Mouse (Mus musculus) limb, embryonic 10.5 days (tissue): Measurements from ENCODE around the gene Mecr. TPM values are rescaled to one million over a fixed set of nuclear protein-coding genes. Genes with fewer than 3 reads are reported as not detected.

Source experiments
- DNase-seq: peaks from one replicate; pipeline ENCODE4 v3.0.0-alpha.2; 2017; ENCODE audit warnings: low spot score
- H3K27ac ChIP-seq: fragments of 300-500 bp; sonication (generic); 2 replicates; pipeline ENCODE4 v1.5.1; 2016; ENCODE audit warnings: mild to moderate bottlenecking
- H3K27me3 ChIP-seq: fragments of 300-500 bp; sonication (generic); 2 replicates; pipeline ENCODE4 v1.6.1; 2016; ENCODE audit warnings: low read depth, mild to moderate bottlenecking; ENCODE audit not compliant: poor library complexity, severe bottlenecking
- H3K36me3 ChIP-seq: fragments of 300-500 bp; sonication (generic); 2 replicates; pipeline ENCODE4 v1.6.1; 2016; ENCODE audit warnings: mild to moderate bottlenecking, moderate library complexity
- H3K4me1 ChIP-seq: fragments of 300-500 bp; sonication (generic); 2 replicates; pipeline ENCODE4 v1.6.1; 2016
- H3K4me3 ChIP-seq: fragments of 300-500 bp; sonication (generic); 2 replicates; pipeline ENCODE4 v1.5.1; 2016; ENCODE audit warnings: mild to moderate bottlenecking, moderate library complexity
- H3K9me3 ChIP-seq: fragments of 300-500 bp; sonication (generic); replicated peaks from 2 replicates; pipeline ENCODE4 v1.6.1; 2016; ENCODE audit warnings: mild to moderate bottlenecking
- WGBS: fragments of 180-500 bp; shearing (Covaris S2); methylation state at CpG from one replicate; pipeline ENCODE4 v1.1.7; 2016; 5-methylcytosine and 5-hydroxymethylcytosine counted together
- polyA plus RNA-seq: library from polyadenylated mRNA; unstranded; fragments of >200 nt; fragmentation: Nextera tagmentation; extraction: Ambion mirVana; gene quantifications from 2 replicates; pipeline ENCODE4 v1.2.1, GENCODE M21; 2016

Gene Mecr
- polyA plus RNA-seq, 1 experiment from 2014 or later, result 52.6 TPM

GRCm38 (mm10) chr4:131876836-131877235 is 33.6 kb downstream of the Mecr start:
- Histone ChIP-seq H3K27ac (no peak overlapping the region), H3K4me3 (no peak overlapping the region), H3K36me3 (0 out of 2 replicates have a peak, but pooled peaks cover 2% of the 10 kb centered on the region), H3K4me1 (peaks cover 48% of the 10 kb centered on the region), H3K9me3 (no peaks in the 10 kb centered on the region), H3K27me3 (no peaks in the 10 kb centered on the region)
- 85% methylated on average over 2 of the region's 2 CpGs for whole genome bisulfite sequencing
- no peak for DNase-seq

GRCm38 (mm10) chr4:131879692-131880091 is 36.4 kb downstream of the Mecr start:
- no peak overlapping the region for H3K4me3 ChIP-seq
- H3K27ac ChIP-seq, result no peak overlapping the region
- H3K27me3 ChIP-seq, result no peaks in the 10 kb centered on the region
- DNase-seq, result no peak
- peaks cover 10% of the 10 kb centered on the region for H3K36me3 ChIP-seq
- peaks cover 49% of the 10 kb centered on the region for H3K4me1 ChIP-seq
- WGBS, result 88% methylated on average over 1 of the region's 1 CpGs
- no peaks in the 10 kb centered on the region for H3K9me3 ChIP-seq

GRCm38 (mm10) chr4:131881306-131881705 is 38.0 kb downstream of the Mecr start:
- Histone ChIP-seq H3K27me3 (no peaks in the 10 kb centered on the region), H3K36me3 (peaks cover 24% of the 10 kb centered on the region), H3K27ac (no peak overlapping the region), H3K4me1 (peaks cover 33% of the 10 kb centered on the region), H3K4me3 (no peak overlapping the region), H3K9me3 (no peaks in the 10 kb centered on the region)
- WGBS, result 91% methylated on average over 7 of the region's 7 CpGs
- no peak for DNase-seq

DNA sequence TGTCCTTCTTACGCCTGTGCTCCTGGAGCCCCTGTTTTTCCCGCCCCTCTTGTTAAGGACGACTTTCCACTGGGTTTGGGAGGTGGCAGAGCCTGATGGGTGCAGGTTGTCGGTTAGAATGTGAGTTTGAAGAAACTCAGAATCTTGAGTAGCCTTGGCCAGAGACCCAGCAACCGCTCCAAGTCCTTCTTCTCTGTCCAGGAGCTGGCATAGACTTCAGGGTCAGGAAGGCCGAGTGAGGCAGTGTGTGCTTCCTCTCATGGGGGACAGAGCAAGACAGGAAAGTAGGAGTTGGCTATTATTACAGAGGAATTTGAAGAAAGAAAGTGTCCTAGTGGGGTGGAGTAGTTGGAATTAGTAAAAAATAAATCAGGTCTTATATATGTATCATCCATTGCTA is 40.3 kb downstream of the Mecr start:
- Histone ChIP-seq H3K27me3 (no peaks in the 10 kb centered on the region), H3K4me1 (peaks cover 16% of the 10 kb centered on the region; the same call in 1 of the 2 replicates), H3K4me3 (no peak overlapping the region), H3K27ac (no peak overlapping the region), H3K36me3 (peaks cover 44% of the 10 kb centered on the region), H3K9me3 (no peaks in the 10 kb centered on the region)
- WGBS, result 79% methylated on average over 6 of the region's 6 CpGs
- no peak for DNase-seq

GRCm38 (mm10) chr4:131885376-131885775 is 42.1 kb downstream of the Mecr start:
- WGBS, result 86% methylated on average over 6 of the region's 6 CpGs
- no peaks in the 10 kb centered on the region for H3K27me3 ChIP-seq
- DNase-seq, result no peak
- peaks cover 16% of the 10 kb centered on the region; the same call in 1 of the 2 replicates for H3K4me1 ChIP-seq
- no peaks in the 10 kb centered on the region for H3K9me3 ChIP-seq
- no peak overlapping the region for H3K4me3 ChIP-seq
- no peak overlapping the region for H3K27ac ChIP-seq
- peaks cover 57% of the 10 kb centered on the region for H3K36me3 ChIP-seq

GRCm38 (mm10) chr4:131888564-131888963 is 45.3 kb downstream of the Mecr start:
- Histone ChIP-seq H3K9me3 (no peaks in the 10 kb centered on the region), H3K36me3 (peaks cover 89% of the 10 kb centered on the region), H3K4me1 (no peaks in the 10 kb centered on the region; the same call in 1 of the 2 replicates), H3K27ac (no peak overlapping the region), H3K27me3 (no peaks in the 10 kb centered on the region), H3K4me3 (no peak overlapping the region)
- no peak for DNase-seq
- WGBS, result 85% methylated on average over 1 of the region's 1 CpGs

DNA sequence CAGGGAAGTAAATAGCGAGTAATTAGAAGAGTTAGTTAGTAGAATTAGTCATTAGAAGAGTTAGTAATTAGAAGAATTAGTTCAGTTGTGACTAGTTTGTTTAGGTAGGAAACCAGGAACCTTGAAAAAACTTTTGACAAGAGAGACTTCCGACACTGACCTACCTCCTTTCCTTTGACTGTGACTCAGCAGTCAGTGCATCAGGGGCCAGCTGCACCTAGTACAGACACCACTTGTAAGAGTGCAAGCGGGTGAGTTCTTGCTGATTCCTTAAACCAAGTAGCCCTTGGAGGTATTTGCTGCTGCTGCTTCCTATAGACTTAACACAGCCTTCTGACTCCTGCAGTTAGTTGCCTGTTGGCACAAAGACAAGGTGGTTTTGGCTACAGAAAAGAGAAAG is 47.4 kb downstream of the Mecr start:
- DNase-seq, result no peak
- Histone ChIP-seq H3K27ac (no peak overlapping the region), H3K36me3 (peaks cover 89% of the 10 kb centered on the region), H3K4me1 (no peaks in the 10 kb centered on the region), H3K27me3 (no peaks in the 10 kb centered on the region), H3K4me3 (no peak overlapping the region), H3K9me3 (no peaks in the 10 kb centered on the region)
- 88% methylated on average over 3 of the region's 3 CpGs for WGBS

DNA sequence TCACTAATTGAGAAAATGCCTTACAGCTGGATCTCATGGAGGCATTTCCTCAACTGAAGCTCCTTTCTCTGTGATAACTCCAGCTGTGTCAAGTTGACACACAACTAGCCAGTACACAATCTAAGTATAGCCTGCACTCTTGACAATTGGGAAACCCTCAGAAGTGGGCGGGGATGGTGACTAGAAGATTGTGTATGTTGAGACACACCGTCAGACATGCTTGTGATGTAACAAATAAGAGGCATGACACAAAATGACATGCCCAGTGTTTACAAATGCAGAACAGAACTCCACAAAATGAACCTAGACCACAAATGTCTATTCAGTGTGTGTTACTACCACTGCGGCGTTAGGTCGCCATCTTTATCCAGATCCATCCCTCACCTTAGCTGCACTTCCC is 53.8 kb downstream of the Mecr start:
- no peak overlapping the region for H3K27ac ChIP-seq
- no peaks in the 10 kb centered on the region for H3K4me1 ChIP-seq
- no peak for DNase-seq
- H3K27me3 ChIP-seq, result no peaks in the 10 kb centered on the region
- 97% methylated on average over 5 of the region's 5 CpGs for WGBS
- H3K4me3 ChIP-seq, result no peak overlapping the region
- H3K9me3 ChIP-seq, result 0 out of 2 replicates have a peak, but pooled peaks cover 2% of the 10 kb centered on the region
- H3K36me3 ChIP-seq, result peaks cover 84% of the 10 kb centered on the region

DNA sequence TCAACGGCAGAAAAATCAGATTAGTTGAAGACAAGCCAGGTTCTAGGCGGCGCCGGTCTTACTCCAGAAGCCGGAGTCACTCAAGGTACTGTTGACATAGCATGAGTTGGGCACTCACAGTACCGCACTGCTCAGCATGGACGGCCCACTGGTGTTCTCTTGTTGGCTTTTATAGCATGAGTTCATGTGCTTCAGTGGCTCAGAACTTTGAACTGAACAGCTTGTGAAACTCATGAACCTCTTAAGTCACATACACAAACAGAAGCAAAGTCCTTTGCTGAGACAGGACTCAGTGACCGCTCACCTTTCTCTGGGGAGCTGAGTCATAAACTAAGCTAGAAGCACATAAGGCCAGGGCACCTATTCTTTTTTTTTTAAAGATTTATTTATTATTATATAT is 54.5 kb downstream of the Mecr start:
- Histone ChIP-seq H3K27me3 (no peaks in the 10 kb centered on the region), H3K4me1 (no peaks in the 10 kb centered on the region), H3K4me3 (no peak overlapping the region), H3K27ac (no peak overlapping the region), H3K36me3 (peaks cover 84% of the 10 kb centered on the region), H3K9me3 (0 out of 2 replicates have a peak, but pooled peaks cover 2% of the 10 kb centered on the region)
- WGBS, result 97% methylated on average over 8 of the region's 8 CpGs
- DNase-seq, result no peak

DNA sequence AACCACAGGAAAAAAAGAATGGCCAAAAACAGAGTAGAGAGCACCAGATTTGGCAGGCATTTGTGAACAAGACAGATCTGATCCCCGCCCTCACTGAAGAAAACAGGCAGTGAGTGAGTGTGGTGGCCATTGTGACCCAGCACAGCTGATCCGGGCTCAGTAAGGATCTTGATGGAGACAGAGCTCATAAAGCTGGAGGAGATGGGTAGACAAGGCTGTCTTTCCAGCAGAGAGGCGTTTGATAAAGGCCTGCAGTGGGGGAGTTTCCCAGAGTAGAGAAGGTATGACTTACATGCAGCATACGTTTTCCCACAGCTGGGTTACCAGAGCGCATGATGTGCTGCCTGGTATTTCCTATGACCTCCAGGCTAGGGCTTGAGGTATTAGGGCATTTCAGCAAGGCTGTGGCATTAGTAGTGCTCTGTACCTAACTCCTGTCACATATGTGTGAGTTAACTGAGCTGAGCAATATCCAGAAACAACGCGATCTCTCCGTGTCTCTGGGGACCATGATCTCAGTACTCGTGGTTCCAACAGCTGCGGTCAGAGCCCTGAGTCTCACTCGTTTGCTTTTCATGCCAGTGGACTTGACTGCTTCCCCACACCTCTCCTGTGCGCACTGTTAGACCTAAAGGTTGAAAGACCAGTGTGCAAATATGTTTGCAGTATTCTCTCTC is 55.4 kb downstream of the Mecr start:
- H3K27me3 ChIP-seq, result no peaks in the 10 kb centered on the region
- peaks cover 81% of the 10 kb centered on the region for H3K36me3 ChIP-seq
- H3K4me1 ChIP-seq, result no peaks in the 10 kb centered on the region
- H3K4me3 ChIP-seq, result no peak overlapping the region
- WGBS, result 93% methylated on average over 12 of the region's 12 CpGs
- 0 out of 2 replicates have a peak, but pooled peaks cover 2% of the 10 kb centered on the region for H3K9me3 ChIP-seq
- DNase-seq, result no peak
- no peak overlapping the region for H3K27ac ChIP-seq

DNA sequence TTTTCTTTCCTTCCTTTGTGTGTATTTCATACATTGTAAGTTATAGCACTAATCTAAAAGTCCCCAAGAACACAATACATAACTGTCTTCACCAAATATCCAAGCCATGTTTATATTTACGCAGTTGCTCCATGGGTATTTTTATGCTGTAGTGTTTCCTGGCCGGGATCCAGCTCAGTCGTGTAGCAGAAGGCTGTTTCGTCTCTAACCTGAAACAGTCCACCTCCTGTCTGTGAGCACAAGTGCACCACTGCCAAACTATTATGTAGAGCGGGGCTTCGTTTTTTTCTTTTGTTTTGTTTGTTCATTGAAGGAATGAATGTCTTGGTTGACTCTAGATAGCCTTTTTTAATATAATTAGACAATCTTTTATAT is 55.9 kb downstream of the Mecr start:
- H3K36me3 ChIP-seq, result peaks cover 81% of the 10 kb centered on the region
- WGBS, result 96% methylated on average over 6 of the region's 6 CpGs

DNA sequence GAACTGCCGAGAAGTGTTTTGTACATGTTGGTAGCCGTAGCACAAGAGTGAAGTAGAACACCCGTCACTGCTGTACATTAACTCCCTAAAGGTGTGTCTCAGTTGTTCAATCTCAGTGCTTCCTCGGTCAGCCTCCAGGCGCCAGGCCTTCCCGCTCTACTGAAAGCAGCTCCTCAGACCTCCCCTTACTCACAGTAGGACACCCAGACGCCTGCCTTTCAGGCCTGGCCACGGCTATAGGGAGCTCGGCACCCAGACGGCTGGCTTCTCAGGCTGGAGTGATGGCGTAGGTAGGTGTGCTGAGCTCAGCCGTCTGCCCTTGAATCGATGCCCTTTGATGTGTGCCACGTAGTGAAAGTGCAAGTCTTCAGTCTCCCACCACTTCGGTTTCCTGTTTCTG is 57.8 kb downstream of the Mecr start:
- Histone ChIP-seq H3K9me3 (0 out of 2 replicates have a peak, but pooled peaks cover 2% of the 10 kb centered on the region), H3K27ac (no peak overlapping the region), H3K4me1 (no peaks in the 10 kb centered on the region), H3K36me3 (peaks cover 89% of the 10 kb centered on the region), H3K4me3 (no peak overlapping the region), H3K27me3 (no peaks in the 10 kb centered on the region)
- 90% methylated on average over 15 of the region's 15 CpGs for WGBS
- no peak for DNase-seq

More for the DNA sequence above, 55.9 kb downstream of the Mecr start:
- H3K27ac ChIP-seq, result no peak overlapping the region
- H3K4me1 ChIP-seq, result no peaks in the 10 kb centered on the region
- DNase-seq, result no peak
- no peak overlapping the region for H3K4me3 ChIP-seq
- 0 out of 2 replicates have a peak, but pooled peaks cover 2% of the 10 kb centered on the region for H3K9me3 ChIP-seq
- H3K27me3 ChIP-seq, result no peaks in the 10 kb centered on the region

DNA sequence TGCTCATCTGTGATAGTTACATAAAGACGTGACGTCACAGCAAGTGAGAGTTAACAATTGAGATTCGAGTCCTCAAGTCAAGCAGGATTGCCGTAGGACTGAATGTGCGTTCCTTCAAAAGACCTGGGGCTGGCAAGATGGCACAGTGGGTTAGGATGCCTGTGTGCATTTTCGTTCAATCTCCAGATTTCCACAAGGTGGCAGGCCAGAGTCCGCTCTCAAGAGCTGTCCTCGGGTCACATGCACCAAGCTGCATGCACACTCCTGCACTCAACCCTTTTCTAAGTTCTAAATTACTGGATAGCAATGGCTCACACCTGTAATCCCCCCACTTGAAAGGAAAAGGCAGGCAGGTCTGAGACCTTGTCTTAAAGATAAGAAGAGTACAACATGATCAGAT is 61.2 kb downstream of the Mecr start:
- no peaks in the 10 kb centered on the region for H3K9me3 ChIP-seq
- no peak for DNase-seq
- H3K36me3 ChIP-seq, result peaks cover 74% of the 10 kb centered on the region

More for the DNA sequence above, 61.2 kb downstream of the Mecr start:
- WGBS, result 68% methylated on average over 8 of the region's 8 CpGs
- no peaks in the 10 kb centered on the region for H3K27me3 ChIP-seq
- H3K4me1 ChIP-seq, result peaks cover 6% of the 10 kb centered on the region
- no peak overlapping the region for H3K27ac ChIP-seq
- H3K4me3 ChIP-seq, result no peak overlapping the region
